Mouse (Mus musculus) bone marrow, adult 2 months (tissue): ENCODE measurements around the gene Ppp4r3a.

Source experiments
- CTCF ChIP-seq: fragments of 200-500 bp; IDR thresholded peaks from 2 replicates; pipeline ENCODE4 v1.5.1; 2011; ENCODE audit warnings: low read length, control low read depth; ENCODE audit not compliant: control insufficient read depth, insufficient read depth
- POLR2A ChIP-seq: fragments of 200-500 bp; IDR thresholded peaks from 2 replicates; pipeline ENCODE4 v1.6.1; 2011; ENCODE audit warnings: low read depth, mild to moderate bottlenecking, control low read depth, low read length, borderline replicate concordance; ENCODE audit not compliant: control insufficient read depth

DNA sequence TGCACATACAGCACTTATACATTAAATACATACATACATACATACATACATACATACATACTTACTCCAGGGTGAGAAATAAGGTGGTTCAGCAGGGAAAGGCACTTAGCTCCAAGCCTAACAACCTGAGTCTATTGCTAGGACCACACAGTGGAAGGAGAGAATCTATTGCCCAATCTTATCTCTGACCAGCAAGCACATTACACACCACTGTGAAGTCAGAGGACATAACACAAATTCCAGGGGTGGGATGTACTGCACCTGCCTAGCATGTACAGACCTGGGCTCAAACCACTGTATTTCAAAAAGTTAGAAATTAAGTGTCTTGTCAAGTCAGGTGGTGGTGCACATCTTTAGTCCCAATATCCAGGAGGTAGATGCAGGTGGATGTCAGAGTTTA is 5.5 kb downstream of the Ppp4r3a start:
- TF ChIP-seq CTCF (no peak), POLR2A (no peak)
